Mouse (Mus musculus) stomach, postnatal 0 days (tissue): ENCODE measurements around the gene Lrrc8e.

Source experiments
- CTCF ChIP-seq: IDR thresholded peaks from 2 replicates; pipeline ENCODE4 v1.5.1; 2016; ENCODE audit warnings: antibody characterized with exemption, low read depth, mild to moderate bottlenecking, moderate library complexity
- EP300 ChIP-seq: optimal IDR thresholded peaks from 2 replicates; pipeline ENCODE3; 2016; ENCODE audit warnings: antibody characterized with exemption

DNA sequence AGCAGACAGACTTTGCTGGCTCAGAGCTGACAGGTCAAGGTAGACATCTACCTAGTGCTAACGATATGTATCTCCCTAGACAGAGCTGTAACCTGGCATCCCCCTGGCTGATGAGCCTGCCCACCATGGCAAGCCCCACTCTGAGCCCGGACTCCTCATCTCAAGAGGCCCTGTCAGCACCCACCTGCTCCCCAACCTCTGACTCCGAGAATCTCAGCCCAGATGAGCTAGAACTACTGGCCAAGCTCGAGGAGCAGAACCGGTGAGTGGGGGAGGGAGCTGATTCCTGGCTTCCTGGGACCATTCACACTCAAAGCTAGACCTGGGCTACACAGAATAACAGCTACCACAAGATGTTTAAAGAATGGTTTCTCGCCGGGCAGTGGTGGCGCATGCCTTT, 43.2 kb upstream of the Lrrc8e start:
- TF ChIP-seq EP300 (no peak), CTCF (no peak)
